Mouse (Mus musculus): ENCODE results near the gene Polr3gl.

The Polr3gl gene

DNA sequence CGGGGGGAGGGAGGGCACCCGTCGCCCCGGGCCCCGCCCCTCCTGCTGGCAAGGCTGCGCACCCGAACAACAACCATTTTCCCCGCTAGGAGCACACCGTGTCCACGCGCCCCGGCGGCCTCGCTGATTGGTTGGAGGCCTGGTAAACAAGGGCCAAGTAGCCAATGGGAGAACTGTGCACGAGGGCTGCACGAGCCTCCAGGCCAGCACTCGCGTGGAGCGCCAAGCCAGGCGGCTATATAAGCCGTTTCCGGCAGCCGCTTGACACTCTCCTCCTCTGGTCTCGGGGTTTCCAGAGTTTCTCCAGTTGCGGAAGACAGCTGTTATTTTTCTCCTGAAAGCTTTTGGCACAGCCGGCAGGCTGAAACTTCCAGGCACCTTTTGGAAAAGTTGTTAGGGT is 36.3 kb downstream of the Polr3gl start, which contains the start of gene Txnip:
Gene Txnip (plus strand): TSS at position 264 of the 400 bp plus-strand sequence.
- DNase-seq (ENCODE audit: low read depth) = peak; percentile 98

DNA sequence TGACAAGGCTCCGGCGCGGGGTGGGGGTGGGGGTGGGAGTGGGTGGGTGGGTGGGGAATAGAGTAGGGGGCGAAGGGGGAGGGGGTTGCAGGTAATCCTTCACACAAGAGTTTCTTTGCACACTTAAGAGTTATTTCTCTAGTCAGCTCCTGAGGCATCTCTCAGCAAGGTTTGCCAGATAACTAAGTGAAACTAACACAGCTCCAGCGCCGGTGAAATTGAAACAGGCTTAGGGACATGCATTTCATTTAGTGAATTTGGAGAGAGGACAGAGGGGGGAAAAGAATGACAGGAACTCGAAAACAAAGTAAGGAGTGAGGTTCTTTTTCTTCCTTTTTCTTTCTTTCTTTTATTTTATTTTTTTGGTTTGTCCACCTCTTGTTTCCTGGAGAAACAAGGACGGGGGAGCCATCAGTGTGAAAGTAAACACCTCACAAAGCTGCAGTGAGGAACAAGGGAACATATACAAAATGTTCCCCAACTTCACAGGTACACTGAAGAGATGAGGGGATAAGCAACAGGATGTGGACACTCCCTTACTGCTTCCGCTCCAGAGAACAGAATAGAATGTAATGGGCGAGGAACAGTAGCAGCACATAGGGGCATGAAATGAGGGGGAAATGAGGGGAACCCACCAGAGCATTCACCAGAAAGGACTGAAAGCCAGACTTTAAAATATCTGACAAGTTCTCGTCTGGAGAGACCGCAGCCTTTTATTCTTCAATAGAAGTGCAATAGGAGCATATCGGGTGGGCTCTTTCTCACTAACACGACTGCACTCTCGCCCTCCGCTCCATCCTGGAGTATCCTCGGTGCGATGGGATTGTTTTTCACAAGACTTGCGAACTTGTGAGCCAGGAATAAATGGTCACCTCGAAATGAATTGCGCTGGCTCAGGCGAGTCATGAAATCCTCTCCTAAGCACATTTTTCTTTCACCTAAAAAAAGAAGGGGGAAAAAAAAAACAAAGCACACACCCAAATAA is 37.0 kb downstream of the Polr3gl start:
- no peak for DNase-seq (ENCODE audit: low read depth)

DNA sequence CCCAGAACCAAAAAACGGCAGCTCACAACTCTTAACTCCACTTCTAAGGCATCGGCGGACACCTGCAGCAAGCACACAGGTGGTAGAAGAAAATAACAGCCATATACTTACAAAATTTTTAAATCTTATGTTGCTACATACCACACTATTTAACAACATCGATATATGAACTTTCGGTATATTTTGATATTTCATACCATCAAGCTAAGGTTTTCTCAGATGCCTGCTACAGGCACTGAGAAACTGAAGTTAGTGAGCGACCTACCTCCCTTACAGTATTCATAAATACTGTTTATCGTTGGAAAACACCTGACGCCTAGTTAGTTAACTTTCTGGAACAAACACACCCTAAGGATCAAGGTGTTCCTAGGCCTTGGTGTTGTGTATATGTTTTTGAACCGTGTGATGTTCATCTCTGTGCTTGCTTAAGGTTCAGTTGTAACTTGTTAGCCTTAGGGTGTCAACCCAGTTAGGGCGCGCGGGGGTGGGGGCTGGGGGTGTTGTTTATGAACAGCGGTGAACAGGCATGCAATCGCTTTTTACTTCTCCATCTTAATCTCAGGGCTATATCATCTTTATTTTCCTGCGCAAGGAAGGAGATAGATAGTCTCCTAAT is 37.9 kb downstream of the Polr3gl start:
- no peak for DNase-seq (ENCODE audit: low read depth)

DNA sequence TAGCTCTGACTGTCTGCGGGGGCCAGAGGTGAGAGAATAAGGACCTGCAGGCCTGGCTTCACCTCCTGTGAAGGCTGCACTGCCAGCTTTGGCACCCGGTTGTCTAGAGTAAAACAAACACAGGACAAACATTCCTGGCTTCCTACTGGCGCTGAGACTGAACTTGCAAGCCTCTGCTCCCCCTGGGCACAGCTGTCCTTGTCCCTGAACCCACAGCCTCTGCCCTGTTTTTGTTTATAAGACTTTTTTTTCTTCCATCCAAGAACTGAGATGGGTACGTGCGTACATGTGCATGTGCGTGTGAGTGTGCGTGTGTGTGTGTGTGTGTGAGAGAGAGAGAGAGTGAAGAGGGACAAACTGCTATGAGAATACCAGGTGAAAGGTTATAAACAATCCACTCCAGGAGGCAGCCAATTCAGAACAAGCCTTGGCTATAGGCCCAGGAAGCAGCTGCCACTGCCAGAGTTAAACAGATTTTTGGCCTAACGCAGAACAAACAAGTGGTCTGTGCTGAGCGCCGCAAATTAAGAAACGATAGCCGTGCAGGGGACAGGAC is 38.9 kb downstream of the Polr3gl start:
- no peak for DNase-seq (ENCODE audit: low read depth)

DNA sequence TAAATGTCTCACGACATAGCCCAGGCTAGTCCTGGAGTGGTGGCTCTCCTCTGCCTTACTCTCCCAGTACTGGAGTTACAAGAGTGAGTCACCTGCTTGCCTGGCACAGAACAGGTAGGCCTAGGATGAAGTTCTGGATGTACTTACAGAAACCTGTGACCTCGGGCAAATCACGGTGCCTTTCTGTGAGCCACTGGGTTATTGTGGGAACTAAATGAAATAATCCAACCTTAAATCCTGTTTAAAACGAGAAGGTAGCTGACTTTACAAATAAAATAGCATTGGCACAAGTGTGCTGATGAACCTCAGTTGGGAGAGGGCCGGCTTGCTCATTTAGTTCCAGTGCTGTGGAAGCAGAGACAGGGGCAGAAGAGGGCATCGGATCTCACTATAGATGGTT is 39.7 kb downstream of the Polr3gl start:
- no peak for DNase-seq (ENCODE audit: low read depth)

DNA sequence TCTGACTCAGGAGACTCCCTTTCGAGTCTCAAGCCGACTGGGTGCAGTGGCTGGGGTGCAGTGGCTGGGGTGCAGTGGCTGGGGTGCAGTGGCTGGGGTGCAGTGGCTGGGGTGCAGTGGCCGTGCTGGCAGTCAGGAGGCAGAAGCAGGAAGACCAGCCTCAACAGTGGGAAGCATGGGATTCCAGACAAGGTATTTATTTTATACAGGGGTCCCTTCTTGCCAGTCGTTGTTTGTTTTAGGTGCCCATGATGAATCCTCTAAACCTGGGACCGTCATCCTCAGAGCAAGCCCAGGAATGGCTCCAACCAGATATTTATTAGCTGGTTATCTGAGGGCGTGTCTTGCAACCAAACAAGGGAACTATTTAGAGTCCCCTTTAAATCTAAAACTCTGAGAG is 40.4 kb downstream of the Polr3gl start:
- DNase-seq (ENCODE audit: low read depth) = no peak

DNA sequence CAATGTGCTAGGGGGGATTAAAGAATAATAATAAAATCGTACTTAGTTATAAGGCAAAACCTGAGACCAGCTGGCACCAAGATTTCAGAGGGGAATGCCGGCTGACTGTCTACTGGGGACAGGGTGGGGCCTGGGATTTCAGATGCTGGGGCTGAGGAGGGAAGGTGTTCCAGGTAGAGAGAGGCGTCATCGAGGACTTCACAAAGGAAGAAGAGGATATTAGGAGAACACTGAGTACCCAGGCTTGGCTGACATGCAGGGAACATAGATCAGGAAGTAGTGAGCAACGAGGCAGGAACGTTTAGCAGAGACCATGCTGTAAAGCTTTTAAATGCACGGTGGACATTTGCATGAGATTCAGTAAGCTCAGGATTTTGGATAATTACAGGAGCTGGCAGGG is 42.1 kb downstream of the Polr3gl start:
- DNase-seq (ENCODE audit: low read depth) = no peak

DNA sequence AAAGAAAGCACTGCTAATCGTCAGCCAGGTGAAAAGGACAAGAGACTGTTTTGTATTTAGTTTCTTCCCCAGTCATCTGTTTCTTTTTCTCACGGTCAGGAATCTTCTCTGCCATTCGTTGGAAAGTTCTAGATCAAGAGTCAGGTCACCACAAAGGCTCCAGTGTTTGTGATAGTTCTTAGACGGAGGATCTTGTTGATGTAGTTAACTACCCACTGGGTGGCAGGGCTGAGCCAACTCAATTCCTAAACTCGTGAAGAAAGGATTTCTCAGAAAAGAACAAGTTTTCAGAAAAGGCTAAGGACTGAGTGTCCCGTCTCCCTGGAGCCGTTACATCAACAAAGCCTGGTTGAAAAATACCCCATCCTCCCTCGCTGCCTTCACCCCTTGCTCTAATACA is 42.8 kb downstream of the Polr3gl start:
- peak; percentile 82 for DNase-seq (ENCODE audit: low read depth)

DNA sequence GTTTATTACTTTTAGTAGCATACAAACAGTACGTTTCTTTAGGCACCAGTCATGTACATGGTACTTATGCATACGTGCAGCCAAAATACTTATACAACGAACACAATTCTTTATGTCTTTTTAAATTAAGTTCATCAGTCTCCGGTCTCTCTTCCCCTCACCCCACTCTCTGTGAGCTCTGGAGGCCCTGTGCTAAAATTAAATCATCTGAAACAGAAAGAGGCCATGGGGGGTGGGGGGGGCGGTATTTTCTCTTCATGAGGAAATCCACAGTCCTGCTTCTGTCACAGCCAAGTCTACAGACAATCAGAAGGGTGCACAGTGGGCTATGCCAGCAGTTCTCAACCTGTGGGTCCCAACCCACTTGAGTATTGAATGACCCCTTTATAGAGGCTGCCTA is 44.6 kb downstream of the Polr3gl start:
- DNase-seq (ENCODE audit: low read depth) = no peak

DNA sequence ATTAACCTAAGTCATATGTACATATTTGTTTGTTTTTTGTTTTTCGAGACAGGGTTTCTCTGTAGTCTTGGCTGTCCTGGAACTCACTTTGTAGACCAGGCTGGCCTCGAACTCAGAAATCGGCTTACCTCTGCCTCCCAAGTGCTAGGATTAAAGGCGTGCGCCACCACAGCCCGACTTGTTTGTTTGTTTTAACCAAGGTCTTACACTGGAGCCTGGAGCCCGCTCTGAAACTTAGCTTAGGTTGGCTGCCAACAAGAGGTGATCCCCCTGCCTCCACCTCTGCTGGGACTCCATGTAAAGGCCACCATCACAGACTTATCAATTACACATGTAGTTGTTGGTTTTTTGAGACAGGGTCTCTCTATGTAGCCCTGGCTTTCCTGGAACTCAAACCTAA is 45.2 kb downstream of the Polr3gl start:
- DNase-seq (ENCODE audit: low read depth) = no peak

DNA sequence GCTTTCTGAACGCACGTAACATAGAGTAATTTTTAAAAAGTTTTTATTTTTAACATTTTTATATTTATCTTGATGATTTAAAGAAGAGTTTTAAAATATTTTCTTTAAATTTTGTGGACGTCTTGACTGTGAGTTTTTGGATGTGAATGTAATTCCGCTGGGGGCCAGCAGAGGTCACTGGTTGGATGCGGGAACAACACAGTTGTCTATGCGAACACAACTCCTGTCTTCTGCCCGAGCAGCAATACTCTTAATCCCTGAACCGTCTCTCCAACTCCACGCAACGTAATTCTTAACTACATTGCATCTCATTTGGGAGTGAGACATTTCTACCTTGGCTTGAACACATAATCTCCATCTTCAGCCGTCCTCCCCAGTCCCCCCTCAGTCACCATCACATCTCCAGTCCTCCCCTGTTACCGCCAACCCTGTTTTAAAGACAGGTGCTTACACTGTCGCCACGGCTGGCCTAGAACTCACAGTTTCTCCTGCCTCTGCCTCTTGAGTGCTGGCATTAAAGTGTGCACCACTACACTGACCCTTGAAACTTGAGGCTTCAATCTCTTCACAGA is 46.5 kb downstream of the Polr3gl start:
- DNase-seq (ENCODE audit: low read depth) = no peak

DNA sequence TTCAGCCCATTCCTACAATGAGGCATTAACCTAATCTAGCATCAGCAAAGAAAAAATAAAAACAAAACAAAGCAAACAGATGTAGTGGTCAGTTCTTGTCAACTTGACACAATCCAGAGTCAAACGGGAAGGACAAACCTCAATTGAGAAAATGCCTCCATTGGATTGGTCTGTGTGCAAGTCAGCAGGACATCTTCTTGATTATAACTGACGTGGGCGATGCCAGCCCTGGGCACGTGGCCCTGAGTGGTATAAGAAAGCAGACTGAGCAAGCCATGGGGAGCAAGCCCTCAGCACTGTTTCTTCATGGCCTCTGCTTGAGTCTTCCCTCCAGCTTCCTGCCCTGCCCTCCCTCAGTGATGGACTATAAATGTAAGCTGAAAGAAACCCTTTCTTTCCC is 47.1 kb downstream of the Polr3gl start:
- DNase-seq (ENCODE audit: low read depth) = no peak

DNA sequence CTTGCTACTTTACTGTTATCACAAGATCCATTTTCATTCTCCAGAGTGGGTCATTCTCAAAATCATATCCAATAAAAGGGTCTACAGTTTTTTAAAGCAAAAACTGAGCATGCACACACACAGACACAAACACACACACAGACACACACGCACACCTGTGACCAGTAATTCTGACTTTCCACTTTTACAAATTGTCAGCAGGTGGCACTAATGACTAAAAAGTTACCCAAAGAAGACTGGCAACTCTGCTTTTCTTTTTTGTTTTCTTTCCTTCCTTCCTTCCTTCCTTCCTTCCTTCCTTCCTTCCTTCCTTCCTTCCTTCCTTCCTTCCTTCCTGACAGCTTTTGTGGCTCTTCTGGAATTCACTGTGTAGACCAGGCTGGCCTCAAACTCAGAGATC is 48.4 kb downstream of the Polr3gl start:
- no peak for DNase-seq (ENCODE audit: low read depth)

DNA sequence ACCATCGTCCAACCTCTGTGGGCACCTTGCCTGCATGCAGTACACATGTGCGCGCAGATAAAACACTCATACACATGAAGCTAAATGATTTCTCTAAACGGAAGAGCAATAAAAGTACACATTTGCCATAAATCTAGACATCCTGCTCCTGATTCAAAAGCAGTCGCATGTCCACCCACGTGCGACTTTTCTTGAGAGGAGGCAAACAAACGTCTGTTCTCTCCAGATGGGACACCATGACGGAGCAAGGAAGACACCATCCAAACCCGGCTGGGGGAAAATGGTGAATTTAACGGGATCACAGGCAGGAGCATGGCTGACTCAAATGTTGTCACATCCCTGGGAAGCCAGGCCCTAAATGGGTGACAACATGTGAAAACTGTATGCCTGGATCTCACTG is 50.6 kb downstream of the Polr3gl start:
- no peak for DNase-seq (ENCODE audit: low read depth)

DNA sequence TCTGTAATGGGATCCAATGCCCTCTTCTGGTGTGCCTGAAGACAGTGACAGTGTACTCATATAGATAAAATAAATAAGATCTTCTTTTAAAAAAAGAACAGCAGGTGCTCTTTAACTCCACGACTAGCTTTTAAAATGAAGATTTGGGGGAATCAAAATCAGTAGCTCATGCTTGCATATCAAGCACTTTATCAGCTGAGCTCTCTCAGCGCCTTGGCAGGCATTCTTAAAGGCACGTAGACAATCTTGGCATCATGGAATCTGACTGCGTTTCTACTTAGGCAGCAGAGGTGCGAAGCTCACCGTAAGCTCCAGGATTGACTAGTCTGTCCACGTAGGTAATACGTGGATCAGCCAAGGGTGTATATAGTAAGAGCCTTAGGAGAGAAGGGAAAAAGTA is 51.4 kb downstream of the Polr3gl start:
- DNase-seq (ENCODE audit: low read depth) = no peak

DNA sequence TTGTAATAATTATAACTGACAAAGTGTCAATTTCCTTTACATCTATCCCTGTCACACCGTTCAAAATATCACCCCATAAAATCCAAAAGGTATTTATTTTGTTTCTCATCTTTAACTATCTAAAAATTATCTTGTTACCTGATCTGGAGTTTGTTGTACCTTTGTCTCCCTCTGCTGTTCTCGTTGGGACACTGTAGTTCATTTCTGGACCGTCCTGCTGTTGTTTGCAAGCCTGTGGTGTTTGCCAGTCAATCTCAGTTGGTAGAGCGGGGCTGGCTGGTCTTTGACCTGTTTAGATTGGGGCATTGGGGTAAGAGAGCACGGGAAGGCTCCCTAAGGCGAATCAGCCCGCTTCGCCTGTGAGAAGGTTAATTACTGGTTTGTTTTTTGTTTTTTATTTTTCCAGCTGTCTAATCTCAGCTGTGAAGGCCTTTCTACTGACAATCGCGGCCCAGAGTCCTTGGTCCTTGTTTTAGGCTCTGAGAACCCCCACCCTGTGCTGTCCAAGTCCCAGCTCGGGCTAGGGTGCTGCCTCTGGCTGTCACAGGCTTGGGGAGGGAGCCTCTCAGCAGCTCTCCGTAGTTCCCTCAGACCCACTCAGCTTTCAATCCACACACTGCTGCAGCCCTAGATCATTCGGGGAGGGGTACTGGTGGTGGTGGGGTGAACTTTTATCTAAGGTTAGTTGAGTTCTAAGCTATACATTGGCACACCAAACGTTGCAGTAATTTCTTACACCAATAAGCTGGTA is 52.5 kb downstream of the Polr3gl start:
- no peak for DNase-seq (ENCODE audit: low read depth)

DNA sequence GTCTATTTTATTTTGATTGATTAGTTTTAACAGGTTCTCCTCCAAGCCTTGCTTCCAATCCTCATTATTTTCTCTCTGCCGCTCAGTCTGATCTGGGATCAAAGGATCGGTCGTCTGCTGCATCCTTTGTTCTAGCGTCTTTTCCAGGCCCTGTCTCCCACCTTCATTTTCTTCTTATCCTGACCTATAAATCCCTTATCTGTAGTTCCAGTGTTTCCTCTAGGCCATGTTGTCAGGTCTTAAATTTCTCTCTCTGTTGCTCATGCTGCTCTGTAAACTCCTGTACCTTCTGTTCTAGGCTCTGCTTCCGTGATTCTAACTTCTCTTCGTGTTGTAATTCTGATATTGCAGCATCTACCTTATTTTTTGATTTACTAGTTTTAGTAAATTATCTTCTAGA is 53.2 kb downstream of the Polr3gl start:
- DNase-seq (ENCODE audit: low read depth) = no peak

DNA sequence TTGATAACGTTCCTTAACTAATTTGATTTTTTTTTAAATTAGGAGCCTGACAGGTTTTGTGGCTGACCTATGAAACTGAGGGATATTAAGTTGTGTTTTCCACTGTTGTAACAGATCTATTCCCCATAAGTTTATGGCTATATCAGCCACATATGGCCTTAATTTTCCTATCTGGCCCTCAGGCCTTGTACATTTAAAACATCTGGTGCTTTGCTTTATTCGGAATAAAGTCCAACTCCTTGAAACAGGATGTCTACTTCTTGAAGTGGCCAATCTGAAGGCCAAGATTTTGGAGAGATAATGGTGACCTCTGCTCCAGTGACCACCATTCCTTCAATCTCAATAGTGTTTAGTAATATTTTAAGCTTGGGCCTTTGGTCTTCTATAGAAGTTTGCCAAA is 54.7 kb downstream of the Polr3gl start:
- DNase-seq (ENCODE audit: low read depth) = no peak

DNA sequence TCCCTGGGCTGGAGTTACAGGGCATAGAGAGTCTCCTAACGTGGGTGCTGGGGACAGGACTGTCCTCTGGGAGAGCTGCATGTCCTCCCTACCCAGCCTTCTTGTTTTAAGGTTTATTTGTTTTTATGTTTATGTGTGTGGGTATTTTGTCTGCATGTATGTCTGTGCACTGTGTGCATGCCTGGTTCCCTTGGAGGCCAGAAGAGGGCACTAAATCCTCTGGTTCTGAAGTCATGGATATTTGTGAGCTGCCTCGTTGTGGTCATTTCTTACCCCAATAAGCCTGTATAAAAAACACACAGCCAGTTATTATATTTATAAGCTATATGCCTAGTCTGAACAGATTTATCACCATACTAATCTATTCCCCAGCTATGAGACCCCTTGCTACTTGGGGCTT is 59.7 kb downstream of the Polr3gl start:
- DNase-seq (ENCODE audit: low read depth) = no peak

DNA sequence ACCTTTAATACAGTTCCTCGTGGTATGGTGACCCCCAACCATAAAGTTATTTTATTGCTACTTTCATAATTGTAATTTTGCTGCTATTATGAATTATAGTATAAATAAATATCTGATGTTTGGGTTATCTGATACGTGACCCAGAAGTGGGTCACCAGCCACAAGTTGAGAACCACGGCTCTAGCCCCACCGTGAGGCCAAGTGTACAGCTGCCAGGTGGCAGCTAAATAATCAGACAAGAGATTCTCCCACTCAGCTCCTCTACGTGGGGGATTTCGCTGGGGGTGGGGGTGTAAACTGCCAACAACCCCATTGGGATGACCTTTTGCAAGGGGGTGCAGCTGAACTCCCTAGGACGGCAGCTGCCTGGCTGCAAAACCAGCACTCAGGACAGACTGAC is 61.9 kb downstream of the Polr3gl start:
- no peak for DNase-seq (ENCODE audit: low read depth)

DNA sequence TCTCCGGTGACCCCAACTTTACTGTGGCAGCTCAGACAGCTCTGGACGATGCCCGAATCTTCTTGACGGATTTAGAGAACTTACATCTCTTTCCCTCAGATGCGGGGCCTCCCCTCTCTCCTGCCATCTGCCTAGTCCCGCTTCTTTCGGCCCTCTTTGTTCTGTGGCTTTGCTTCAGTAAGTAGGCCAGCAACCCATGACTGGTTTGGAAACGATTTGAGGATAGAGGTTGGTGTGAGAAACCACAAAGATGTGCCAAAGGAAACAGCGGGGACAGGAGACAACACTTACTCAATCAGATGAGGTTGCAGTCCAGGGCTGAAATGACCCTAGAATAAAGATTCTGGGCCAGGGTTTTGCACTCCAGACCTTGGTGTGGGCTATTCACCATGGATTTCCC is 65.5 kb downstream of the Polr3gl start:
- no peak for DNase-seq (ENCODE audit: low read depth)
